Mouse (Mus musculus) erythroblast, adult 5-6 weeks (primary cell): ENCODE data around the gene Nxph4. TPM values are rescaled to one million over a fixed set of nuclear protein-coding genes. Genes with fewer than 3 reads are reported as not detected.

Source experiments
- ATAC-seq: replicated peaks from 2 replicates; pipeline ENCODE4 v1.8.0; 2016; ENCODE audit warnings: moderate number of reproducible peaks, mild to moderate bottlenecking, moderate TSS enrichment, inconsistent platforms; ENCODE audit not compliant: poor library complexity, low FRiP score, severe bottlenecking
- total RNA-seq, 2 experiments: library from RNA; stranded (forward) in 1 of 2; stranded (reverse) in 1 of 2; fragments of 150-400 nt in 1 of 2; fragments of 200-764, 138-1000 nt in 1 of 2; gene quantifications; 2 replicates each; pipeline versions ENCODE4 v1.2.3 to v1.2.4; 2015 to 2017; ENCODE audit warnings: low replicate concordance in 2 of 2

Gene Nxph4
- total RNA-seq, 2 experiments from 2014 or later, result not detected

DNA sequence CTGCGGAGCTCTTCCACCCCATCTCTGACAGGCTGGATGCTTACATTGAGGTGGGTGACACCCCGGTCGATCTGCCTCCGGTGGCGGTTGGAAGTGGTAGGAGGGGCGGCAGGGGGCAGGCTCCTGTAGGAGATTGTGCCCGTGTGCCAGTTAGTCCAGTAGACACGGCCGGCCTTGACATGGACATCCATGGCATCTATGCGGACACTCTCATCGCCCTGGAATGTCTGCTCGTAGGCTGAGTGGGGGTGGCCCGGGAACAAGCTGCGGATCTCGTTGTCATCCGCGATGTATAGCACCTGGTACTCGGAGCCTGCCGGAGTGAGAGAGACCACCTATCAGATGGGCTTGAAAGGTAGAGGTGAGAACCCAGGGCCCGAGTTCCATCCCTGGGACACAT is 10.0 kb upstream of the Nxph4 start:
- ATAC-seq, result no peak

GRCm38 (mm10) chr10:127543916-127544315 is 9.6 kb upstream of the Nxph4 start:
- no peak for ATAC-seq

- no peak for ATAC-seq
Observed at GRCm38 (mm10) chr10:127542720-127543119, 8.4 kb upstream of the Nxph4 start.

DNA sequence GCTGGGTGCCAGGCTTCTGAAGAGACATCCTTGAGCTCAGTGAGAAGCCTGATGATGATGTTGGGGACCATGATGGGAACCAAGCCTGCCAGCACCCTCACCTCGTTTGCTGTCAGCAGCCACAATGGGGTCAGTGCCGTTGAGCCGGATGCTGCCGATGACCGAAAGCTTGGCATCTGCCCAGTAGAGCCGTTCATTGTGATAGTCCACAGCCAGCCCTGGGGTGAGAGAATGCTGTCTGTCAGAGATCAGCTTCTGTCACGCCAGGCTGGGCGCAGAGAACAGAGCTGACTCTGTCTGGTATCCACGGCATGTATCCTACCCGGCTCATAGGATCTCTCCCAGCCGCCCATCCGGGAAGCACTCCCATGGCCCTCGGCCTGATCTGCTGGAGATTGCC is 7.7 kb upstream of the Nxph4 start:
- no peak for ATAC-seq

DNA sequence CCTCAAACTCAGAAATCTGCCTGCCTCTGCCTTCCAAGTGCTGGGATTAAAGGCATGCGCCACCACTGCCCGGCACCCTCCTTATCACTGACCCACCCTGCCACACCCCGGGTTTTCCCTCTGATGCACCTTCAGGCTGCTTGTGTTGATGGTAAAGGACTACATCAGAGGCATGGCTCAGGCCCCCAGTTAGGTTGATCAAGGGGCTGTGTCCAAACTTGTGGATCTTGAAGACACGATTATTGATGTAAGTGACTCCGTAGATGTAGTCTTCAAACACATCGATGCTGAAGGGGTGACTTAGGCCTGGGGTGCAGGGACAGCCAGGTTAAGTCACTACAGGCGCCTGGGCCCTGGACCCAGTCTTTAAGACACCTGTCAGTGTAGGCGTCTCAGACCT is 7.2 kb upstream of the Nxph4 start:
- ATAC-seq, result no peak

GRCm38 (mm10) chr10:127537854-127538583 is 3.7 kb upstream of the Nxph4 start:
- ATAC-seq, result peak; percentile 79

- no peak for ATAC-seq
Observed at GRCm38 (mm10) chr10:127536586-127537314, 2.4 kb upstream of the Nxph4 start.

DNA sequence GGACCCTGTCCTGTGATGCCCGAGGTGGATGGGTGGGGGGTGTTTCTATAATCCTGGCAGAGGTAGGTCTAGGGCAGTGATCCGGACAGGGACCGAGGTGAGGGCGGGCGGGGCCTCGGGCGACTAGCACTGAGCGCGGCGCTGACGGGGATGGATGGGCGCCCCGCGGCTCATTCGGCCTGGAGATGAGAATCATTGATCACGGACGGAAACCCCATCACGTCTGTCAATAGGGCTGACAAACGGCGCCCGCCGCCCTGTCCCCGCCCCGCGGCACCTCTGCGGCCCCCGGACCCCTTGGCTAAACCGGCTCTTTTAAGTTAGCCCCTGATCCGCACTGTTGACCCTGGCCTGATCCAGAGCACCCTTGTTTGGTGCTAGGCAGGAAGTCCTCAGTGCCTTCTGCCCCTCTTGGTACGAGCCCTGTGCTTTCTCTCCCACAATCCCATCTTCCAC is 598 bp upstream of the Nxph4 start:
- ATAC-seq, result no peak

- no peak for ATAC-seq
Observed at GRCm38 (mm10) chr10:127531548-127531947, 2.8 kb downstream of the Nxph4 start.

DNA sequence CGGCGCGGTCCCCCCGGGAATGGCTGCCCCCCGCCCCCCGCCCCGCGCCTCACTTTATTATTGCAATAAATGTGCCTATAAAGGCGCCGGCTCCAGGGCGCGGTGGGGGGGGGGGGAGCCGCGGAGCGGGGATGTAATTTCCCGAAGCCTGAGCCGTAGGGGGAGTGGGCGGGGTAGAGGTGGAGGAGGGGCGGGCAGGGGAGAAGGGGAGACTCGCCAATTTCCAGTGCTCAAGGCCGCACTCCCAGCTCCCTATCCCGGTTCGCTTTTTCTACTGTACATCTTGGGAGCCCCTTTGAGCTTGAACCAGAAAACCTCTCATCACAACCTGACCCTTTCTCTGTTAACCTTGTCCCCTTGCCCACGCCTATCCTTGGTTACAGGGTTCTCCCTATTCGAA is 3.4 kb downstream of the Nxph4 start:
- no peak for ATAC-seq

- ATAC-seq, result no peak
Observed at GRCm38 (mm10) chr10:127527481-127527880, 6.9 kb downstream of the Nxph4 start.

DNA sequence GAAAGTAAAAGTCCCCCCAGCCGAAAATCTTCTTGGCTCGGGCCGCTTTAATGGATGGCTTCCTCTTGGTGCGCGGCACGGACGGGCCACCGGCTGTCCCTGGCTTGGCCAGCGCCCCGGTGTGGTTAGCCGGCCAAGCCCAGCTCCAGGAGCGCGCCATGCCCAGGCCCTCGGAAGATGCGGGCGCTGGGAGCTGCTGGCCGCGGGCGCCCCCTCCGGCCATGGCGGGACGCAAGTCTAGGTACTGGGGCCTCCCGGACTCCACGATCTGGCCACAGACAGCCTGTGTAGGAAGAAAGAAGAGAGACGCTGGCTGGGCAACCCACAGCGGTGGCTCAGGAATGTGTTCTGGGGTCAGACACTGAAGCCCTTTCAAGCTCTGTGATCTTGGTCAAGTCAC is 7.7 kb downstream of the Nxph4 start:
- no peak for ATAC-seq

DNA sequence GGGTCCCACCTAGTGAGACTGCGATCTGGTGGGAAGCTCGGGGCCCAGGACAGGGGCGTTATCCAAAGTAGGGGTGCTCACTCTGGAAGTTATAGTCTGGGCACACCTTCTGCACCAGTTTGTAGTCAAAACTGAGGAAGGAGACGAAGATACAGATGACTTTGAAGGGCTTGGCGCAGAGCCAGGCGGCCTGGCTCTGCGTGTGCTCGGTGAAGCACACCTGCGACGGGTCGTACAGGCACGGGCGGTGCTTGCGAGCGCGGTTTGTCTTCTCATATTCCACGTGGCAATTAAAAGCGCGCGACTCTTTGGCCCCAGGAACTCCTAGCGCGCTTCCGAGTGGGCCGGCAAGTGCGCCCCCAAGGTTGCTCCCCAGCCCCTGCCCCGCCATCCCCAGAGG is 8.3 kb downstream of the Nxph4 start:
- ATAC-seq, result no peak

- no peak for ATAC-seq
Observed at GRCm38 (mm10) chr10:127524646-127525255, 9.6 kb downstream of the Nxph4 start.

DNA sequence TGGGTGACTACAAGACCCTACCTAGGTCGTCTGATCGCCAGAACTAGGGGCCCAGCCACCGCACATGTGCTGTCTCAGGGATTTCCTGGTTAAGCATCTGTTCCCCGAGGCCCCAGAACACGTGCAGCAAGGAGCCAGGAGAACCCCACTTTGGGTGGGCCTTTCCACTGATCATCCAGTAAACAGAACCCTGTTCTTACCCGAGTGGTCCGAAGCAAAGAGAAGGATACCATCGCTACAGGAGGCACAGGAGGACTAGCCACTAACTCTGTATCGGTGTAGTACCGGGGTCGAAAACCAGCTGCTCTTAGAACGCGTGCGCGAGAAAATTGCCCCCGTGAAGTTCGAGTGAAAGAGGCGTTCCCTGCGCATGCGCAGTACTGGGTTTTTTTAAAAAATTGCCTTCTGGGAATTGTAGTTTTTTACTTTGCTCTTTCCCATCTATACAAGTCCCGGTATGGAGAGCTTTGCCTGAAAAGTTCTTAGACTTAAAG is 12.2 kb downstream of the Nxph4 start, which contains the start of gene Shmt2:
Shmt2 (minus strand) TSS at position 357 of the 494 bp plus-strand sequence.
- peak; percentile 78 for ATAC-seq

- ATAC-seq, result peak; percentile 68
Observed at GRCm38 (mm10) chr10:127521611-127522080, 12.7 kb downstream of the Nxph4 start.

DNA sequence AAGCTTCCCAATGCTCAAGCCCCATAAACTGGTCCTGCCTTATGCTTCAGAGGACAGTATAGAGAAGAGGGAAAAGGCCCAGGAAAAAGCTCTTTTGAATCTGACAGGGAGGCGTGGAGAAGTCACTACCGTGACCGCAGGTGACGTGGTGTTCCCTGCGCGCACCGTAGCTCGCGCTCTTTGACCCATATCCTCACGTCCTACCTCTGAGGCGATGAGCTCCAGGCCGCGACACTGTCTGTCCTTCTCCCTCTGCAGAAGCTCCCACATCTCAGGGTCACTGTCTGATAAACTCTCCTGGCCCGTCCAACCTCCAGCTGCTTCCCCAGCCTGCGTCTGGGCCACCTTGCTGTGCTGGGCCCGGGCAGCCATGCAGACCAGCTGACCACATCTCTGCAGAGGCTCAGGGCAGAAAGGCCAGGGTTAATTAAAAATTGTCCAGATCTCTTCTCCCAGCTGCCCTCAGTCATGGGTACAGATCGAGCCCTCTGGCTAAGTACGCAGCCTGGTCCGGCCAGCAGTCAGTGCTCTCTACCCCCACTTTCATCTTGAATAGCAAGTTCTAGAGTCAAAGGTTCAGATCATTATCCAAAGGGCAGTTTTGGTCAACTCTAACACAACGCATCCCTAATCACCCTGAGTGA is 13.5 kb downstream of the Nxph4 start:
- no peak for ATAC-seq

- no peak for ATAC-seq
Observed at GRCm38 (mm10) chr10:127519903-127520713, 14.3 kb downstream of the Nxph4 start.

GRCm38 (mm10) chr10:127519041-127519701 is 15.2 kb downstream of the Nxph4 start:
- no peak for ATAC-seq
